Mouse (Mus musculus) frontal cortex, adult 2 months (tissue): Measurements from ENCODE around the gene Cmtm4. TPM values are rescaled to one million over a fixed set of nuclear protein-coding genes. Genes with fewer than 3 reads are reported as not detected.

Experiments
- DNase-seq, 2 experiments: peaks; one replicate each; pipeline ENCODE4 v3.0.0; 2022; ENCODE audit warnings: low spot score in 1 of 2; ENCODE audit errors: extremely low spot score in 1 of 2
- polyA plus RNA-seq: library from polyadenylated mRNA; depleted of rRNA; stranded (reverse); fragments of >200 nt; gene quantifications from 2 replicates; pipeline ENCODE4 v1.2.3, GENCODE M21; 2012; rRNA removed

Gene Cmtm4
- 40.0 and 43.8 TPM in 2 replicates for polyA plus RNA-seq

GRCm38 (mm10) chr8:104395703-104396357 lies at the start of gene Cmtm4:
Gene Cmtm4, minus strand, starts transcription at chr8:104395807.
- DNase-seq = peak in 1 of 2 experiments; percentile 40

- DNase-seq = no peak
These were observed 49.6 kb upstream of the Cmtm4 start for GRCm38 (mm10) chr8:104445248-104445647.

GRCm38 (mm10) chr8:104443125-104443679 lies 47.6 kb upstream of the Cmtm4 start:
- no peak for DNase-seq

- peak; percentile 72 to 94 for DNase-seq
These were observed 46.9 kb upstream of the Cmtm4 start, which contains the start of gene Dync1li2 for GRCm38 (mm10) chr8:104442299-104443124. Gene Dync1li2, minus strand, starts transcription at chr8:104443047.

GRCm38 (mm10) chr8:104441613-104442012 lies 46.0 kb upstream of the Cmtm4 start:
- peak in 1 of 2 experiments; percentile 65 for DNase-seq

- DNase-seq = no peak
These were observed 43.9 kb upstream of the Cmtm4 start for GRCm38 (mm10) chr8:104439461-104439860.

GRCm38 (mm10) chr8:104437494-104438135 lies 42.0 kb upstream of the Cmtm4 start:
- peak in 1 of 2 experiments; percentile 55 for DNase-seq

- no peak for DNase-seq
These were observed 41.0 kb upstream of the Cmtm4 start for GRCm38 (mm10) chr8:104436591-104436990.

- DNase-seq = peak; percentile 92 to 98
These were observed 40.4 kb upstream of the Cmtm4 start for GRCm38 (mm10) chr8:104436038-104436437.

GRCm38 (mm10) chr8:104434826-104435354 lies 39.3 kb upstream of the Cmtm4 start:
- no peak for DNase-seq

- no peak for DNase-seq
These were observed 38.7 kb upstream of the Cmtm4 start for GRCm38 (mm10) chr8:104434275-104434674.

GRCm38 (mm10) chr8:104433191-104433842 lies 37.7 kb upstream of the Cmtm4 start:
- no peak for DNase-seq

- DNase-seq = no peak
These were observed 37.0 kb upstream of the Cmtm4 start for GRCm38 (mm10) chr8:104432656-104433055.

- no peak for DNase-seq
These were observed 34.6 kb upstream of the Cmtm4 start for GRCm38 (mm10) chr8:104430230-104430629.

- DNase-seq = no peak
These were observed 32.1 kb upstream of the Cmtm4 start for GRCm38 (mm10) chr8:104427703-104428102.

GRCm38 (mm10) chr8:104422313-104422712 lies 26.7 kb upstream of the Cmtm4 start:
- no peak for DNase-seq

- no peak for DNase-seq
These were observed 20.4 kb upstream of the Cmtm4 start for GRCm38 (mm10) chr8:104416022-104416421.

- DNase-seq = no peak
These were observed 18.6 kb upstream of the Cmtm4 start for GRCm38 (mm10) chr8:104414204-104414603.

GRCm38 (mm10) chr8:104413770-104414169 lies 18.2 kb upstream of the Cmtm4 start:
- DNase-seq = no peak
